Mouse (Mus musculus) frontal cortex, adult 2 months (tissue): ENCODE measurements at regions not wholly inside any gene's neighbourhood (a gene's known extent, or its start where the extent isn't known, plus 50 kb on each side); places are given as distances from the start of the nearest gene placed in this dataset.
A peak's percentile ranks its signal among the peaks of the same experiment; 100 is the strongest.
"Not testable (repeated sequence)": the region's sequence is repeated elsewhere in the genome, so short reads cannot be mapped to it uniquely, and the experiment has no call there.

Experiments
- DNase-seq, 2 experiments: peaks; one replicate each; pipeline ENCODE4 v3.0.0; 2022; ENCODE audit warnings: low spot score in 1 of 2; ENCODE audit errors: extremely low spot score in 1 of 2

- DNase-seq, result no peak
Measured at GRCm38 (mm10) chr16:83566478-83567160, 738.4 kb downstream of the Gm21833 start.

- not testable (repeated sequence) for DNase-seq
Measured at GRCm38 (mm10) chr16:83579082-83579481, 750.9 kb downstream of the Gm21833 start.

- DNase-seq, result peak in 1 of 2 experiments; percentile 1
Measured at GRCm38 (mm10) chr16:83606804-83607203, 778.6 kb downstream of the Gm21833 start.

- no peak for DNase-seq
Measured at GRCm38 (mm10) chr16:83609296-83609695, 781.1 kb downstream of the Gm21833 start.
